Mouse (Mus musculus) T-cell, adult 2 months (primary cell): ENCODE data around the gene Aldh3b3.
"Not testable (repeated sequence)": the region's sequence is repeated elsewhere in the genome, so short reads cannot be mapped to it uniquely, and the experiment has no call there.

Experiments used
- DNase-seq: peaks from one replicate; pipeline ENCODE4 v3.0.0; 2022; ENCODE audit warnings: low spot score

The Aldh3b3 gene

DNA sequence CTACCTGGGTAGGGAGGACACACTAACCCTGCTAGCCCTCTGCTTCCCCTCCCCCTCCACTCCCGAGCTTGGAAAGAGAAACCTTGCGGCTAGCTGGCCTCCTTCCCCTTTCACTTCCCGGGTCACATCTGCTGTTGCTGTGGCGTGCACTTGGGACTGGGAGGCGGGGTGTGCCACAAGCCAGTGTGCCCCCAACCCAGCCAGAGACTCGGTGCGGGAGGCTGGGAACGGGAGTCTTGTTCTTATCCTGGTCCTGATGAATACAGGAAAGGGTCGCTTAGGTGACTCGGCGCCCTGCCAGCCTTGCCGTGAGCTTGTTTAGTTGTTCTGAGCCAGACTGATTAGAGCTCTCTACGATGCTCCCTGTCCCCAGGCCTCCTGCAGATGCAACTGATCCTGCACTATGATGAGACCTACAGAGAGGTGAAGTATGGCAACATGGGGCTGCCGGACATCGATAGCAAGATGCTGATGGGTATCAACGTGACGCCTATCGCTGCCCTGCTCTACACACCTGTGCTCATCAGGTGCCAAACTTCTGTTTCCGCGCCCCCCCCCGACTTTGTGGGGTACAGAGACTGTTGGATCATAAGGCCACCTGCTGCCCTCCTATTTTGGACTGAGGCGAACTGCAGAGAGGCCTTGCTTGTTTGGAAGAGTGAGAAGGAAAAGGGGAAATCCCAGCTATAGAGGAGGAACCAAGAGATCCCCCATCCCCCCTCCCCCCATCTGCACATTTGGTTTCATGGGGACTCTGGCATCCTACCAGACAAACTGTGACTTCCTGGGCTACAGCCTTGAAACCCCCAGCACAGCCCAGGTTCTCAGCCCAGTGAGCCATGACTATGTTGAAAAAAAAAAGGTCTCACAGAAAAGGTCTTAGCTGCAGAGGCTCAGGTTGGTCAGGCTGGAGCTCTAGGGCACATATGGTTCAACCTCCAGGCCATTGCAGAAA is 22.3 kb upstream of the Aldh3b3 start:
- peak; percentile 45 for DNase-seq

DNA sequence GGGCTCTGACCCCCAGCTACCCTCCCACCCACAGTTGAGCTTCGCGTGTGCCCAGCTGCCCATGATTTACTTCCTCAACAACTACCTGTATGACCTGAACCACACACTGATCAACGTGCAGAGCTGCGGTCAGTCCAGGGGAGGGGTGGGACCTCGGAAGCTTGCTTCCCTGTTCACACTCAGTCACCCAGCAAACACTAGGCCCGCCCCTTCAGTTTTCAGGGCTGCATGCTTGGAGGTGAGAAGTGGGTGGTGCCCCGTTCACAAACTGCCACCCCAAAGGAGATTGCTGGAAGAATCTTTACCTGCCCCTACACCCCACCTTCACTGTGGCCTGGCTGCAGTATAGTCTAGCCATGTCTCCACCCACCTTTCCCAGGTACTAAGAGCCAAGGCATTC is 16.1 kb upstream of the Aldh3b3 start:
- DNase-seq, result no peak

DNA sequence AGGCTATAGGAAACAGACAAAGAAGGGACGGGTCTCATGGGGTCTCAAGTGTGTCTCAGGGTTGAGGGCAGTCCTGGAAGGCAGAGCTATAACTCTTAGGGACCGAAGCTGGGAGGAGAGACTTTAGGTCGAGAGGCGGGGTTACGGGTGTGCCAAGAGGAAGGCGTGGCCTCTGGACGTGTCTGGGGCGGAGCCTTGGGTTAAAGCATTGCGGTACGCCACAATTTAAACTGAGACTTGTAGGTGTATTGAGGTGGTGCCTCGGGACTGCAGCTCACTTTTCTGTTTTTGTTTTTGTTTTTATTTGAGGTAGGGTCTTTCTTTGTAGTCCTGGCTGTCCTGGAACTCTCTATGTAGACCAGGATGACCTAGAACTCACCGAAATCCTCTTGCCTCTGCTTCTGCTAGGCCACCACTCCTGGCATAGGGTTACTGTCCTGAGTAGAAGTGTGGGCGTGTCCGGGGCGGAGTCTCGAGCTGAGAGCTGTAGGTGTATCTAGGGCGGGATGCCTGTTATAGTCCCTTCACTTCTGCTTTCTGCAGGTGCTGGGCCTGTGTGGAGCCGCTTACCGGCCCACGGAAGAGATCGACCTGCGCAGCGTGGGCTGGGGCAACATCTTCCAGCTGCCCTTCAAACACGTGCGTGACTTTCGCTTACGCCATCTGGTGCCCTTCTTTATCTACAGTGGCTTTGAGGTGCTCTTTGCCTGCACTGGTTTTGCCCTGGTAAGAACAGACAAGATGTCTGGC is 15.3 kb upstream of the Aldh3b3 start:
- peak; percentile 45 for DNase-seq

DNA sequence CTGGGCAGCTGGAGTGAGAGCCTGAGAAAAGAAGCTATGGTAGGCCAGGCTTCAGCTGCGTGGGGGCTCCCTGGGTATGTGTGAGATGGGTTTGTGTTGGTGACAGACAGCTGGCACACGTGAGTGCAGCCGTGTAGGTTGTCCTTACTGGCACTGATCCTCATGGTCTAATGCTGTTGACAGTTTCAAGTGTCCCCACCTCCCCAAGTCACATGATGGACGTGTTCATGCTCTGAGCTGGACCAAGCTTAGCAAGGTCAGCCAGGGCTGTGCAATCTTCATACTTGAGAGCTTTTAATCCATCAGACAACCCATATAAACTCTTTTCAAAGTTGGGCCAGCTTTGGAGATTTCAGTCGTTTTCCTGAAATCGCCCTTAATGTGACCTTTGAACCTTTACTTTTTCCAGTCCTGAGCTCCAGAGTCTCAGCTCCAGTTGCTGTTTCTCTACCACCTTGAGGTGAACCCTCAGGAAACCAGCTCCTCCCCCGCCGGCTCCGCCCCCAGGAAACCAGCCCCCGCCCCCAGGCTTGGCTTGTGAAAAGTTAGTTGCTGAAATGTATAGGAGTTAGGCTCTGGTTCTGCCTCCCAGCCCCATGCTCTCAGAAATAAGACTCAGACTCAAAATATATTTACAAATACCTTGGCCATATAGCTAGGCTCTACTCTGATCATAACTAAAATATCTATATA is 12.4 kb upstream of the Aldh3b3 start:
- peak; percentile 50 for DNase-seq

DNA sequence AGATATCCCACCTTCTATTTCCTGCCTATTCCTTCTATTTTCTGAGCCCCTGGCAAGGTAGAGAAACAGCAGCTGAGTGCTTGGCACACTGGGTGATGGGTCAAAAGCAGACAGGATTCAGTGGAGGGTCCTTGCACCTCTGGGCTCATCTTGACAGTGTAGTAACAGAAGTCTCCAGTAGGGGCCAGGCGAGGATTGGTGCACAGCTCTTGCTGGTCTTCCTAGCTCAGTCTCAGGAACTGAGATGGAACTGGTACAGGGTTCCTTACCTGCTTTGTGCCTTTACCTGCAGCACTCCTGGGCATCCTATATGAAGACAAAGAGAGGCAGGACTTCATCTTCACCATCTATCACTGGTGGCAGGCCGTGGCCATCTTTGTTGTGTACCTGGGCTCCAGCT is 11.7 kb upstream of the Aldh3b3 start:
- DNase-seq, result peak; percentile 59

DNA sequence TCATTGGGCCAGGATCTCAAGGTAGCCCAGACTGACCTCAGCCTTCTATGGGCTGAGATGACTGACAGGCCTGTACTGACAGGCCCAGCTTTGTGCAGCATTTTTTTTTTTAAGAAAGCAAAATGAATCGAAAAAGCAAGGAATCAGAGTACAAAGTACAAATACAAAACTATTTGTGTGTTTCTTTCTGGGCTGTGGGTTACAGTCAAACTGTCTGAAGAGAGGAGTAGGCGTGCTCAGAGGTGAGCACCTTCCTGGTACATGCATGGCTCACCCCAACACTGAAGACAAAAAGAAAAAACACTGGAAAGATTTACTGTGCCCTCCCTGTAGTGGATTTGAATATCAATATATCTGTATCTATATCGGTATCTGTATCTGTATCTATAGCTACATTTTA is 10.6 kb upstream of the Aldh3b3 start:
- no peak for DNase-seq

DNA sequence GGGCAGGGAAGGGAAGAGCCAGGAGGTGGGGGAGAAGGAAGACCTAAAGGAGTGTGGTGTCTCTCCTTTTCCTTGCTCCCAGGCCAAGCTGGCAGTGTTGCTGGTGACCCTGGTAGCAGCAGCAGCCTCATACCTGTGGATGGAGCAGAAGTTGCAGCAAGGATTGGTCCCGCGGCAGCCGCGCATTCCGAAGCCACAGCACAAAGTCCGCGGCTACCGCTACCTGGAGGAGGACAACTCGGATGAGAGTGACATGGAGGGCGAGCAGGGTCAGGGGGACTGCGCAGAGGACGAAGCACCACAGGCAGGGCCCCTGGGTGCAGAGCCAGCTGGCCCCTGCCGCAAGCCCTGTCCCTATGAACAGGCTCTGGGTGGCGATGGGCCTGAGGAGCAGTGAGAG is 9.9 kb upstream of the Aldh3b3 start:
- no peak for DNase-seq

DNA sequence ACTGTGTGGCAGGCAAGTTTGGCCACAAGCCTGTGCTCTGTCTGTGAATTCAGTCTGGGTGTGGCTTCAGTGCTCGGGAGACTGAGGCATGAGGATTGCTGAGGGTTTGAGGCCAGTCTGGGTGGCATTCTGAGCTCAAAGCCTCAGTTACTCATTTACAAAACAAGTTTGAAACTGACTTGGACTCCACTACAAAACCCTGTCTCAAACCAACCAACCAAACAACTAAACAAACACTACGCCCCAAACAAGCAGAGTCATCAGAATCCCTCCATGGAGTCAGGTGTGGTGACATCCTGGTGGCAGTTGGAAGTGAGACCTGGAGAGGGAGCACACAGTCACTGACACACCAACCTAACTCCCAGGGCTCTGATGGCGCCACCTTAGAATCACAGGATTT is 8.1 kb upstream of the Aldh3b3 start:
- no peak for DNase-seq

DNA sequence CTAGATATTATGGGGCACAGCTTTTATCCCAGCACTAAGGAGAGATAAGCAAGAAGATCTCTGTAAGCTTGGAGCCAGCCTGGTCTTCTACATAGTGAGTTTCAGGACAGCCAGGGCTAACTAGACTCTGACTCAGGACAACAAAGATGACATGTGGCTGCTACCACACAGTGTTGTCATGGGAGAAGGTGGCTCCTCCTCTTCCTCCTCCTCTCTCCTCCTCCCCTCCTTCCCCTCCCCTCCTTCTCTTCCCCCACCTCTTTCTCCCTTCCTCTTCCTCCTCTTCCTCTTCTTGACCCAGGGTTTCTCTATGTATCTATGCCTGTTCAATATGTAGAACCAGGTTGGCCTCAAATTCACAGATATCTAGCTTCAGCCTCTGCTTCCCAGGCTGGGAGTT is 7.0 kb upstream of the Aldh3b3 start:
- no peak for DNase-seq

DNA sequence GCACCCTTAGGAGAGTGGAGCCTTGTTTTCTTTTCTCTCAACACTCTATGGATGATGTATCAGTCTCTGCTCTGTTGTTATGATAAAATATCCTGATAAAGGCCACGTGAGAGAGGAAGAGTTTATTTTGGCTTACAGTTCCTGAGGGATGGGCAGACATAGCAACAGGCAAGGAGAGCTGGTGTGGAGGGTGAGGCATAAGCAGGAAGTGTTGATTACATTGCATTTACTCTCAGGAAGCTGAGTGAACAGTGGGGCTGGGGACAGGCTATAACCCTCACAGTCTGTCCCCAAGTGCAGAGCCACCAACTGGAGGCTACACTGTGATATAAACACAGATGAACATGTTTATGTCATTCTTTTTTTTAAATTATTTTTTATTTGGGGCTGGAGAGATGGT is 6.3 kb upstream of the Aldh3b3 start:
- DNase-seq, result no peak

DNA sequence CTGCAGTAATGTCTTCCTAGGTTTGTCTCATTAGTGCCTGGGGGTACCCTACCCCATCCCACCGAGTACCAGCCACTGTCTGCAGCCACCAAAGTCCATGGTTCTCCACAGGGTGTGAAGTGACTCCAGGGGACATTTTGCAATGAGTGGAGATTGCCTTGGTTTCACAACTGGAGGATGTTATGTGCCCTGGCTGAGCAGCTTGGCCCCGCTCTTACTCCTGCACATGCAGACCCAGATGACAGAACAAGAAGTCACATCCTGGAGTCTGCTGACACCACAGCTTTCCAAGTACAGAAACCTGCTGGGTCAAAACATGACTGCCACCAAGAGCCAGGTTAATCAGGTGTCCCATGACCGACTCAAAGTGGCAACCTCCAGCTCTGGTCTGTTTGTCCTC is 3.4 kb upstream of the Aldh3b3 start:
- no peak for DNase-seq

DNA sequence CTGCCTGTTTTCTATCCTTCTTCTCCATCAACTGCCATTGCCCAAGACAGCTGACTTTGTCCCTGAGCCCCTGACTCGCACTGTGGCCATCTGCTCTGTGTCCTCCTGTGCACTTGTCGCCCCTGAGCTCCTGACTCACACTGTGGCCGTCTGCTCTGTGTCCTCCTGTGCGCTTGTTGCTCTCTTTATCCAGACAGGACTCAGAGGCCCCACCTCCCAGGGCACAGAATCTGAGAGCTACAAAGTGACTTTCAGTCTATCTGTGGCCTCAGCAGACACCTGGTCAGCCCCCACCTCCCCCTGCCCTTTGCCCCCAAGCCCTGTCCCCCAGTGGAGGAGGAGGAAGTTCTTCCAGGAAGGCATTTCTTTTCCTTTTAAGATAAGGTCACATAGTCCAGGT is 2.6 kb upstream of the Aldh3b3 start:
- no peak for DNase-seq

DNA sequence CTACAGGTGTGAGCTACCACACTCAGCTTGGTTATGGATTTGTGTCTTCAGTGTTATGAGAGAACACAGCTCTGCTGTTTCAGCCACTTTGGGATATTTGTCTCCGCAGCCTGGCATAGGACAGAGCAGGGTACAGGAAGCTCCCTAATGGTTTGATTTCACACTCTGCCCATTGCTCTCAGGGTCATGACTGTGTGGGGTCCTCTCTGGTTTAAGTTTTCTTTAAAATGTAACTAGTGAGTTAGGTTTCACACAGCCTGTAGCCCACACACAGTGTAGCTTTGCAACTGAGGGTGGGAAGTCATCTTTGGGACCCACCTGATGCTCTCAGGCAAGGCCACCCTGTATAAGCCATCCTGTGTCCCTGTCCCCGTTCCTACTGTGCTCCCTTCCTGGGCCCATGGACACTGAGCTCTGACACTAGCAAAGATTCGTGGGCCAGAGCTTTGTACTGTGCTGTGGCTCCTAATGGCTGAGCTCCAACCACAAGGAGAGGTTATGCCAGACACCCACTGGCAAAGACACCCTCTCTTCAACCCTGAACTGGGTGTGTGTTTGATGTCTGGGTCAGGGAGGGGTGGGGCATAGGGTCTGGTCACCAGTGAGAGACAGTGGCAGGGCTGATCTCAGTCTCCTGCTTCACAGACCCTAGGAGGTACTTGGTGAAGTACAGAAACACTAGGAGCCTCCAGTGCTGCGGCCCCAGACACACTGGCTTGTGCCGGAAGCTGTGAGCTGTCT is 979 bp upstream of the Aldh3b3 start:
- not testable (repeated sequence) for DNase-seq

DNA sequence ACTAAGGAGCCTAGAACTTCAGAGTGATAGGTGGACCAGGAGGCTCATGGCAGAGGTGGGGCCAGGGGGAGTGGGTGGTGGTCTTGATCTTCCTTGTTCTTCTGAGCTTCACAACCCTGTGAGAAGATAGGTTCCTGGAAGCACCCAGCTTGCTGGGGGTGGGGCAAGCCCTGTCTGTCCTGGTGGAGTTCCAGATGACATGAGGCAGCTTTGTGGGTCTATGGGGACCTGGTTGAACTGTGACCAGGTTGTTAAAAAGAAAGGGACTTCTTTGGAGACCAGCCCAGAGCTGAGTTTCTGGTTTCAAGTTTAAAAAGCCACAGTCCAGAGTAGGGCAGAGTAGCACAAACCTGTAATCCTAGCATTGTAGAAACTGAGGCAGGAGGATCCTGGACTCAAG is 585 bp downstream of the Aldh3b3 start:
- no peak for DNase-seq

DNA sequence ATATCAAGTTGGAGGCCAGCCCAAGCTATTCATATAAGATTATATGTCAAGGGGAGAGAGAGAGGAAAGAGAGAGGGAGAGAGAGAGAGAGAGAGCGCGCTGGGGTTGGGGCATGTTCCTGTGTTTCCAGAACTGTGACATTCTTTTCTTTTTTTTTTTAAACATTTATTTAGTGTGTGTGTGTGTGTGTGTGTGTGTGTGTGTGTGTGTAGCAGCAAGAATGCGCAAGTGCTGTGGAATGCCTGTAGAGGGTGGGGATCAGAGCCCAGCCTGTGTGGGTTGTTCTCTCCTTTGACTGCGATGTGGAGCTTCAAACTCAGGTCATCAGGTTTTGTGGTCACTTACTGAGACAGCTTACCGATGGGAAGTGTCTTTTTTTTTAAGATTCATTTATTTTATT is 1.8 kb downstream of the Aldh3b3 start:
- no peak for DNase-seq

DNA sequence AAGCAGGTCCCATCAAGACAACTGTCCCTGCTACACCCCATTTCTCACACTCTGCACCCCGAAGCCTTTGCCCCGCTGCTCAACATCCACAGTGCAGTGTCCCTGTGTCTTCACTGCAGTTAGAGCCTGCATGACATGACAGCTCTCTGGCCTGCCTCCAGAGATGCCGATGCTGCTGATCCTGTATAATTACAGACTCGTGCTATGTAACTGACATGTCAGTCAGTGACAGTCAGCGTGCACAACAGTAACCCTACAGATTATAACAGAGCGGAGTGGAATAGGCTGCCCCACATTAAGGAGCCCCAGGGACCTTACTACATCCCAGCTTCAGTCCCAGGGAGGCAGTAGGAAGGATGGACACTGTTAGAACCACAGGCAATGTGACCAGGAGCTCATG is 3.4 kb downstream of the Aldh3b3 start:
- not testable (repeated sequence) for DNase-seq

DNA sequence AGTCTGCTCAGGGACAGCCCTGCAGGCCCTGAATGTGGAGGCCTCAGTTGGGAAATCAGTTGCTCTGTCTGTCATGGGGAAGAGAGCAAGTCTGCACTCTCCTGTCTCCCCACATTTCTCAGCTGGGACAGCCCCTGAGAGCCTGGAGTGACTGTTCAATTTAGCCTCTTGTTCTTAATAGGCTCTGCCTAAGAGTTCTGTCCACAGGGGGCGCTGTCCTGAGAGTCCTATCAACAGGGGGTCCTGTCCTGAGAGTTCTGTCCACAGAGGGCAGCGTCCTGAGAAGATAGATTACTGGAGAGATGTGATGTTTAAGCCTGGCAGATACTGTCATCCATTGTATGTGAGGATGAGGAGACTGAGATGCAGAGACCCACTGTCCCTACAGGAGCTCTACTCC is 4.0 kb downstream of the Aldh3b3 start:
- no peak for DNase-seq

DNA sequence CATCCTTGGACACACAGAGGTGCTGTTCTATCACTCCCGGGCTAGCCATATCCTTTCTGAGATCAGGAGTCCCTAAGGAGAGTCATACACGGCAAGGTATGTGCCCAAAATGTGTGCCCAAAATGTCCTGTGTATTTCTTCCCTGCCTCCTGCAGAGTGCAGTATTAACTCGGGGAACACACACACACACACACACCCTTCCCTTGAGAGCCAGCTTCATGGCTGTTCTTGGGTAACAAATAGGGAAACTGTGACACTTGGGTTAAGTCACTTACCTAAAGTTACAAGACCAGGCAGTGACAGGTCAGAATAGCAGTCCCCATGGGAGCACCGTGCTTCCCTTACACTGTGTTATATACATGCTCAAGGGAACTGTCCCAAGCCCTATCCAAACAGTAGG is 5.6 kb downstream of the Aldh3b3 start:
- no peak for DNase-seq

DNA sequence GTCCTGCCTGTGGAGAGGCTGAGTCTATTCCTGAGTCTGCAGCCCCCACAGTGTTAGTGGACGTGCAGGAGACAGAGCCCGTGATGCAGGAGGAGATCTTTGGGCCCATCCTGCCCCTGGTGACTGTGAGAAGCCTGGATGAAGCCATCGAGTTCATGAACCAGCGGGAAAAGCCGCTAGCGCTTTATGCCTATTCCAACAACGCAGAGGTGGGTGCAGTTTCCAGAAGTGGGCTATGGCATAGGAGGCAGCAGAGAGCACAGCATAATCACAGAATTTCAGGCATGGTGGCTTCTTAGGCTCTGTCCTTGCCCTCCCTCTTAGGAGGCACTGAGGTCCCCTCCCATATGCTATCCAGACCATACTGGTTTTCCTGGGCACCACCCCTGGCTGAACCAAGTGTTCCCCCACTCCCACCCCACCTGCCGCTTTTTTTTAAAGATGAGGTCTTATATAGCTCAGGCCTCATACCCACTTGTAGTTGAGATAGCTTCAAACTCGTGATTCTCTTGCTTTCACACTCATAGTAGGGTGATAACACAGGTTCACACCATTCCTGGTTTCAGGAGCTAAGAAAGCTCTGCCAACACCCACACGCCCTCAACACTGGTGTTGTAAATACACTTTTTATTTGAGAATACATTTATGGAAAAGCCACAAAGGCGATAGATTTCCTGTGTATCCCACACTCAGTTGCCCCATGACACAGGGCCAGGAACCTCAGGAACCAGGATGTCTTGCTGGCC is 8.1 kb downstream of the Aldh3b3 start:
- DNase-seq, result no peak

DNA sequence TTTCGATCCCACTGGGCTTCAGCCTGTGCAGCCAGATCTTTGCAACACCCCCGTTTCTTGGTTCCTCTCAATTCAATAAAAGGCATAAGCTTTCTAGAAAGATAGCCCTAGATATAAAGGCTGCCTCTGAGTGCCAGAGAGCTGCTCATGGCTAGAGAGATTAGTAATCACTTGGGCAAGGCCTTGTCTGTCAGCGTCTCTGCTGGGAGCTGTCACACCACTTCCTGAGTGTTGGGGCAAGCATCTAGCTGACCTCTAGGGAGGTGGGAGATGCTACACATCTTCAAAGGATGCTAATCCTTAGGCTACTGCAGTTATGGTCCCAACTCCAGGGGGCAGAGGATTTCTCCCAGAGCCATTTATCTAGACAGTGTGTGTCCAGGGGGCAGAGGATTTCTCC is 8.8 kb downstream of the Aldh3b3 start:
- no peak for DNase-seq

DNA sequence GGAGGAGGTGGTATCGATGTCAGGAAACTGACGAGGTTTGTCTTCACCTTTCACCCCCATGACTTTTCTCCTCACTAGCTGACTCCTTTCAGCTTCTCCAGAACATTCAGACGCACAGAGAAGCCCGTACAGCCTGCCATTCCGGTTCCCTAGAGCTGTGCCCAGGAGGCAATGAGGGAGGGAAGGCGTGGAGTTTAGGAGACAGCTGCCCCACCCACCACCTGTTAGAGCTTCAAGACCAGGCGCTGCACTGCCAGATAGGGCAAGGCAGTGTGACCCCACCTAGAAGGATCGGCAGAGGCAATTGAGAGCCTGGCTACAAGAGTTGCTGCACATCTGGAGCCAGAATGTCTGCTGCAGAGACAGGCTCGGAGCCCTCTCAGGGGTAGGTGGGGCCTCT is 13.8 kb downstream of the Aldh3b3 start, which contains the start of gene Aldh3b2:
Gene Aldh3b2 (plus strand): TSS at position 100 of the 400 bp plus-strand sequence.
- no peak for DNase-seq
